Mouse (Mus musculus): ENCODE results near the gene Cyp21a1.

GRCm38 (mm10) chr17:34847615-34848014 lies 43.3 kb upstream of the Cyp21a1 start:
- TF ChIP-seq CTCF (IDR thresholded peaks at IDR 0.05; ENCODE audit: low read depth, low read length) (no peak), POLR2A (IDR thresholded peaks at IDR 0.05; ENCODE audit: insufficient read depth, low read length) (no peak), EP300 (IDR thresholded peaks at IDR 0.05; ENCODE audit: insufficient read depth, low read depth, low read length) (no peak)

All from ES-Bruce4 (cell line).